ENCODE assay signal across 19 mouse cellular contexts in the genomic region with DNA sequence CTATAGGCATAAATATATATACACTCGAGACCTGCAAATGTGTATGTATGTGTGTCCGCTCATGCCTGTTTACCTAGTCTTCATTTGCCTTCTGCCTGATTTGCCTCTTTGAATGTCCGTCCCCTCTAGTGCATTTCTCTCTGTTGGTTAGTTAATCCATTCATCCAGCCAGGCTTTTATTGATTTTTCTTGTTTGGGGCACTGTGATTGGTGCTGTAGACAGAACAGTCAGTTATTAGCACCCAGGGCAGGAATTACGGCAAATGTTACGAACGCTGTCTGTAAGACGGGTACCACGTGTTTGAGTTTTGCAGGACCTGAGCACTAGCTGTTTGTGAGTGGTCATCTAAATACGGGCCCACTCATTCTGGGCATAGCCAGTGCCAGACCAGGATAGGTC. TPM values are rescaled to one million over a fixed set of nuclear protein-coding genes. Genes with fewer than 3 reads are reported as not detected.
DNase-seq lines count a peak whose midpoint lies in the region; ATAC-seq lines count a peak whose summit lies in the region.
"Had no signal": no experiment of that assay in that cellular context is flagged by ENCODE, and none has a peak within 500 bp of the region (broad histone marks: within the 10 kb centered on the region; RNA-seq: fewer than 3 reads in every experiment).

No protein-coding gene starts in this region.

- ATAC-seq in intestine, embryonic 15.5 days = no peak
- ATAC-seq in intestine, embryonic 16.5 days = no peak
- ATAC-seq in midbrain, embryonic 13.5 days = 0 out of 2 replicates have a peak, but pooled peaks have one; percentile 6
- no peak for ATAC-seq in midbrain, embryonic 14.5 days (ENCODE audit: low FRiP score, low TSS enrichment)
- peak; percentile 62 for ATAC-seq in liver, embryonic 16.5 days (ENCODE audit: low read depth)

- H3K4me3 ChIP-seq in intestine, embryonic 15.5 days (replicated peaks) = no peak overlapping the region
- H3K4me3 ChIP-seq in intestine, embryonic 16.5 days (ENCODE audit: low read length) = no peak overlapping the region
- no peak overlapping the region for H3K4me3 ChIP-seq in midbrain, embryonic 13.5 days (replicated peaks)
- H3K4me3 ChIP-seq in midbrain, embryonic 14.5 days (replicated peaks; ENCODE audit: low read depth, low read length) = no peak overlapping the region
- no peak overlapping the region for H3K4me3 ChIP-seq in liver, embryonic 16.5 days (ENCODE audit: low read depth, low read length)
- H3K4me3 ChIP-seq: embryonic facial prominence, embryonic 15.5 days; left cerebral cortex, adult 2 months; limb, embryonic 10.5 days had no signal

- H3K4me1 ChIP-seq in intestine, embryonic 15.5 days (replicated peaks) = peaks cover 19% of the 10 kb centered on the region; the same call in 1 of the 2 replicates
- peaks cover 25% of the 10 kb centered on the region for H3K4me1 ChIP-seq in intestine, embryonic 16.5 days (ENCODE audit: control insufficient read depth, insufficient read depth, low read length)
- peaks cover 21% of the 10 kb centered on the region for H3K4me1 ChIP-seq in midbrain, embryonic 13.5 days (replicated peaks)
- H3K4me1 ChIP-seq in midbrain, embryonic 14.5 days (ENCODE audit: control insufficient read depth, insufficient read depth, low read length) = 0 out of 2 replicates have a peak, but pooled peaks cover 4% of the 10 kb centered on the region
- H3K4me1 ChIP-seq in liver, embryonic 16.5 days (ENCODE audit: control insufficient read depth, low read depth, low read length) = peaks cover 11% of the 10 kb centered on the region
- H3K4me1 ChIP-seq: limb, embryonic 10.5 days had no signal

- H3K9me3 ChIP-seq in intestine, embryonic 15.5 days = no peaks in the 10 kb centered on the region
- no peaks in the 10 kb centered on the region for H3K9me3 ChIP-seq in intestine, embryonic 16.5 days (ENCODE audit: control insufficient read depth, low read length)
- H3K9me3 ChIP-seq in midbrain, embryonic 13.5 days = no peaks in the 10 kb centered on the region
- H3K9me3 ChIP-seq in midbrain, embryonic 14.5 days (ENCODE audit: control insufficient read depth, low read length) = no peaks in the 10 kb centered on the region
- no peaks in the 10 kb centered on the region for H3K9me3 ChIP-seq in liver, embryonic 16.5 days (replicated peaks; ENCODE audit: control insufficient read depth, low read length)
- H3K9me3 ChIP-seq: embryonic facial prominence, embryonic 15.5 days; limb, embryonic 10.5 days had no signal

- no peak for DNase-seq in midbrain, embryonic 14.5 days
- peak; percentile 47 for DNase-seq in retina, embryonic 14.5 days (ENCODE audit: low spot score)
- DNase-seq in embryo, embryonic 10.5 days (ENCODE audit: low spot score) = no peak
- DNase-seq: cerebellum, adult 18-20 months; cerebellum, postnatal 25 days; heart, postnatal 10 days; kidney, adult 9 months; kidney, postnatal 25 days; layer of hippocampus, adult 9-11 months; lung, adult 18-20 months; lung, postnatal 14 days had no signal

- 87% methylated on average over 9 of the region's 9 CpGs for WGBS in intestine, embryonic 15.5 days
- 83% methylated on average over 9 of the region's 9 CpGs for WGBS in intestine, embryonic 16.5 days
- 66% methylated on average over 9 of the region's 9 CpGs for WGBS in midbrain, embryonic 13.5 days
- 80% methylated on average over 9 of the region's 9 CpGs for WGBS in midbrain, embryonic 14.5 days
- WGBS in liver, embryonic 16.5 days (ENCODE audit: insufficient replicate concordance) = 75% methylated on average over 9 of the region's 9 CpGs

- no peak overlapping the region for H3K4me2 ChIP-seq in intestine, embryonic 15.5 days (replicated peaks)
- H3K4me2 ChIP-seq in intestine, embryonic 16.5 days (ENCODE audit: low read depth, low read length) = no peak overlapping the region
- no peak overlapping the region for H3K4me2 ChIP-seq in midbrain, embryonic 13.5 days (replicated peaks)
- H3K4me2 ChIP-seq in midbrain, embryonic 14.5 days (ENCODE audit: low read length) = no peak overlapping the region
- H3K4me2 ChIP-seq in liver, embryonic 16.5 days (ENCODE audit: low read depth, low read length) = 0 out of 2 replicates have a peak overlapping the region, but pooled peaks have one; percentile 25
- H3K4me2 ChIP-seq: embryonic facial prominence, embryonic 15.5 days; heart, embryonic 11.5 days had no signal

- no peaks in the 10 kb centered on the region for H3K36me3 ChIP-seq in intestine, embryonic 15.5 days
- no peaks in the 10 kb centered on the region for H3K36me3 ChIP-seq in intestine, embryonic 16.5 days (ENCODE audit: control insufficient read depth, insufficient read depth, low read length)
- H3K36me3 ChIP-seq in midbrain, embryonic 13.5 days = no peaks in the 10 kb centered on the region
- no peaks in the 10 kb centered on the region for H3K36me3 ChIP-seq in midbrain, embryonic 14.5 days (ENCODE audit: control insufficient read depth, insufficient read depth, low read length)
- H3K36me3 ChIP-seq in liver, embryonic 16.5 days (ENCODE audit: control insufficient read depth, insufficient read depth) = no peaks in the 10 kb centered on the region
- H3K36me3 ChIP-seq: embryonic facial prominence, embryonic 15.5 days had no signal

- H3K9ac ChIP-seq in intestine, embryonic 15.5 days = no peak overlapping the region
- H3K9ac ChIP-seq in intestine, embryonic 16.5 days (ENCODE audit: low read depth, low read length) = no peak overlapping the region
- H3K9ac ChIP-seq in midbrain, embryonic 13.5 days (replicated peaks) = no peak overlapping the region
- H3K9ac ChIP-seq in midbrain, embryonic 14.5 days (replicated peaks; ENCODE audit: low read length) = no peak overlapping the region
- no peak overlapping the region for H3K9ac ChIP-seq in liver, embryonic 16.5 days (ENCODE audit: low read depth, low read length)
- H3K9ac ChIP-seq: embryonic facial prominence, embryonic 15.5 days had no signal

- H3K27me3 ChIP-seq in intestine, embryonic 15.5 days (replicated peaks) = no peaks in the 10 kb centered on the region
- H3K27me3 ChIP-seq in intestine, embryonic 16.5 days (replicated peaks; ENCODE audit: control insufficient read depth, insufficient read depth, low read length) = no peaks in the 10 kb centered on the region
- H3K27me3 ChIP-seq in midbrain, embryonic 13.5 days = no peaks in the 10 kb centered on the region
- no peaks in the 10 kb centered on the region for H3K27me3 ChIP-seq in midbrain, embryonic 14.5 days (ENCODE audit: control insufficient read depth, insufficient read depth, low read length)
- no peaks in the 10 kb centered on the region for H3K27me3 ChIP-seq in liver, embryonic 16.5 days (ENCODE audit: control insufficient read depth, insufficient read depth, low read depth, low read length)
- H3K27me3 ChIP-seq: embryonic facial prominence, embryonic 15.5 days had no signal

- H3K27ac ChIP-seq in intestine, embryonic 15.5 days = 0 out of 2 replicates have a peak overlapping the region, but pooled peaks have one; percentile 15
- H3K27ac ChIP-seq in intestine, embryonic 16.5 days (ENCODE audit: low read length) = no peak overlapping the region
- no peak overlapping the region for H3K27ac ChIP-seq in midbrain, embryonic 13.5 days
- no peak overlapping the region for H3K27ac ChIP-seq in midbrain, embryonic 14.5 days (replicated peaks; ENCODE audit: low read depth, low read length)
- H3K27ac ChIP-seq in liver, embryonic 16.5 days (ENCODE audit: low read length) = peak overlapping the region; percentile 62; the same call in 1 of the 2 replicates
- H3K27ac ChIP-seq: embryonic facial prominence, embryonic 15.5 days; left cerebral cortex, adult 2 months; limb, embryonic 10.5 days had no signal

RNA-seq across cellular contexts. Expression of a gene that starts 40.8 kb away (rescaled TPM):
- 29.7 and 31.6 TPM in 2 replicates for polyA plus RNA-seq in intestine, embryonic 15.5 days (2015; fragmentation: Nextera tagmentation; extraction: Ambion mirVana)
- 21.5 and 25.2 TPM in 2 replicates for polyA plus RNA-seq in intestine, embryonic 16.5 days (2015; fragmentation: Nextera tagmentation; extraction: Ambion mirVana)
- polyA plus RNA-seq in midbrain, embryonic 13.5 days (2015; fragmentation: Nextera tagmentation; extraction: Ambion mirVana) = 31.8 and 35.4 TPM in 2 replicates
- polyA plus RNA-seq in midbrain, embryonic 14.5 days (2014; fragmentation: Nextera tagmentation; extraction: Ambion mirVana) = 37.9 and 38.8 TPM in 2 replicates
- polyA plus RNA-seq in liver, embryonic 16.5 days (2015; fragmentation: Nextera tagmentation; extraction: Ambion mirVana) = 8.4 and 9.5 TPM in 2 replicates

Comparison
In these comparisons a context has a peak if more than half of its experiments do, and no peak if none do; other contexts are left out.
1. ATAC-seq: peak in midbrain, embryonic 13.5 days (single experiment) and liver, embryonic 16.5 days (single experiment); none in intestine, embryonic 15.5 days (single experiment), intestine, embryonic 16.5 days (single experiment) and midbrain, embryonic 14.5 days (single experiment).
2. H3K27ac ChIP-seq: peak in intestine, embryonic 15.5 days (single experiment) and liver, embryonic 16.5 days (single experiment); none in intestine, embryonic 16.5 days (single experiment), midbrain, embryonic 13.5 days (single experiment) and midbrain, embryonic 14.5 days (single experiment).